ENCODE assay signal across 8 mouse cellular contexts in genomic region chr2:127363282-127363652, GRCm38 (mm10). TPM values are rescaled to one million over a fixed set of nuclear protein-coding genes. Genes with fewer than 3 reads are reported as not detected.
DNase-seq lines count a peak whose midpoint lies in the region; ATAC-seq and TF ChIP-seq lines count a peak whose summit lies in the region.

No protein-coding gene starts in this region.

- no peak for ATAC-seq in forebrain, postnatal 0 days
- peak; percentile 23 for ATAC-seq in liver, embryonic 16.5 days (ENCODE audit: low read depth)

- H3K4me2 ChIP-seq in forebrain, postnatal 0 days (ENCODE audit: low read depth), result peak overlapping the region; percentile 71
- peak overlapping the region; percentile 92 for H3K4me2 ChIP-seq in liver, embryonic 16.5 days (ENCODE audit: low read depth, low read length)

- peak overlapping the region; percentile 69 for H3K27ac ChIP-seq in gastrocnemius, adult 2 months
- no peak overlapping the region for H3K27ac ChIP-seq in forebrain, postnatal 0 days (ENCODE audit: low read depth, low read length)
- H3K27ac ChIP-seq in liver, embryonic 16.5 days (ENCODE audit: low read length), result peak overlapping the region; percentile 64

- TF ChIP-seq CTCF in gastrocnemius, adult 2 months (IDR thresholded peaks at IDR 0.05), result no peak
- TF ChIP-seq CTCF in forebrain, postnatal 0 days (IDR thresholded peaks at IDR 0.05; ENCODE audit: low read depth), result no peak

- intact Hi-C loops in gastrocnemius, adult 2 months (cut with DNase I), result loop anchor here (2.0 kb wide), 2 partner anchors 68 to 90 kb away; no protein-coding TSS in a partner anchor

- H3K9me3 ChIP-seq in forebrain, postnatal 0 days (ENCODE audit: low read length), result no peaks in the 10 kb centered on the region
- no peaks in the 10 kb centered on the region for H3K9me3 ChIP-seq in liver, embryonic 16.5 days (replicated peaks; ENCODE audit: control insufficient read depth, low read length)

- H3K4me3 ChIP-seq in gastrocnemius, adult 2 months, result peak overlapping the region; percentile 66
- peak overlapping the region; percentile 41 for H3K4me3 ChIP-seq in forebrain, postnatal 0 days (ENCODE audit: low read depth, low read length)
- peak overlapping the region; percentile 77 for H3K4me3 ChIP-seq in liver, embryonic 16.5 days (ENCODE audit: low read depth, low read length)

- H3K4me1 ChIP-seq in forebrain, postnatal 0 days (ENCODE audit: insufficient read depth), result no peaks in the 10 kb centered on the region
- peaks cover 39% of the 10 kb centered on the region for H3K4me1 ChIP-seq in liver, embryonic 16.5 days (ENCODE audit: control insufficient read depth, low read depth, low read length)

- WGBS in forebrain, postnatal 0 days, result 4% methylated on average over 28 of the region's 28 CpGs
- WGBS in liver, embryonic 16.5 days (ENCODE audit: insufficient replicate concordance), result 1% methylated on average over 28 of the region's 28 CpGs

- DNase-seq in gastrocnemius, adult 2 months, result no peak
- no peak for DNase-seq in gastrocnemius, adult 8-10 months (ENCODE audit: low spot score in 2 of 2)
- peak; percentile 17 to 30 for DNase-seq in B cell, adult 2 months
- DNase-seq in forebrain, postnatal 0 days, result no peak
- no peak for DNase-seq in thymus, postnatal 10 days (ENCODE audit: low spot score in 2 of 2)
- DNase-seq in thymus, postnatal 14 days, result no peak
- DNase-seq in cerebellum, postnatal 25 days, result no peak

- H3K27me3 ChIP-seq in forebrain, postnatal 0 days (ENCODE audit: insufficient read depth, low read length), result peaks cover 35% of the 10 kb centered on the region
- H3K27me3 ChIP-seq in liver, embryonic 16.5 days (ENCODE audit: control insufficient read depth, insufficient read depth, low read depth, low read length), result peaks cover 52% of the 10 kb centered on the region

- no peaks in the 10 kb centered on the region for H3K36me3 ChIP-seq in forebrain, postnatal 0 days (ENCODE audit: insufficient read depth)
- H3K36me3 ChIP-seq in liver, embryonic 16.5 days (ENCODE audit: control insufficient read depth, insufficient read depth), result no peaks in the 10 kb centered on the region

- H3K9ac ChIP-seq in forebrain, postnatal 0 days, result no peak overlapping the region
- H3K9ac ChIP-seq in liver, embryonic 16.5 days (ENCODE audit: low read depth, low read length), result peak overlapping the region; percentile 77

RNA-seq across cellular contexts. Expression of gene Adra2b, which starts 0.3 kb away (rescaled TPM):
- under 1 TPM; 0.39 to 0.69 TPM for total RNA-seq in gastrocnemius, adult 2 months (2021)
- total RNA-seq in gastrocnemius, adult 8-10 months (2022), result under 1 TPM; 0.41 to 0.83 (median 0.50) TPM
- total RNA-seq in forebrain, postnatal 0 days (2014; rRNA removed), result 0.46 and 0.67 TPM in 2 replicates
- 0.38 and 0.80 TPM in 2 replicates for polyA plus RNA-seq in forebrain, postnatal 0 days (2015; fragmentation: Nextera tagmentation; extraction: Ambion mirVana)
- 16.7 and 19.2 TPM in 2 replicates for polyA plus RNA-seq in liver, embryonic 16.5 days (2015; fragmentation: Nextera tagmentation; extraction: Ambion mirVana)

RNA-seq across cellular contexts. Expression of gene Astl, which starts 24.8 kb away (rescaled TPM):
- under 1 TPM in 1 of 2 experiments, not detected in 1; 0.25 TPM for total RNA-seq in gastrocnemius, adult 2 months (2021)
- total RNA-seq in gastrocnemius, adult 8-10 months (2022), result not detected
- total RNA-seq in forebrain, postnatal 0 days (2014; rRNA removed), result not detected in 2 replicates
- not detected in 2 replicates for polyA plus RNA-seq in forebrain, postnatal 0 days (2015; fragmentation: Nextera tagmentation; extraction: Ambion mirVana)
- polyA plus RNA-seq in liver, embryonic 16.5 days (2015; fragmentation: Nextera tagmentation; extraction: Ambion mirVana), result not detected in 2 replicates

RNA-seq across cellular contexts. Expression of gene Dusp2, which starts 27.3 kb away (rescaled TPM):
- 1 to 10 TPM in 1 of 2 experiments, under 1 TPM in 1; 0.59 to 1.2 TPM for total RNA-seq in gastrocnemius, adult 2 months (2021)
- total RNA-seq in gastrocnemius, adult 8-10 months (2022), result 1 to 10 TPM in 3 of 4 experiments, under 1 TPM in 1; 0.44 to 1.4 (median 1.1) TPM
- 10.0 and 13.9 TPM in 2 replicates for total RNA-seq in forebrain, postnatal 0 days (2014; rRNA removed)
- 19.1 and 20.2 TPM in 2 replicates for polyA plus RNA-seq in forebrain, postnatal 0 days (2015; fragmentation: Nextera tagmentation; extraction: Ambion mirVana)
- 1.8 and 2.2 TPM in 2 replicates for polyA plus RNA-seq in liver, embryonic 16.5 days (2015; fragmentation: Nextera tagmentation; extraction: Ambion mirVana)

Comparison
In these comparisons a context has a peak if more than half of its experiments do, and no peak if none do; other contexts are left out.
1. DNase-seq: peak in B cell, adult 2 months (2 of 2); none in gastrocnemius, adult 2 months (single experiment), gastrocnemius, adult 8-10 months (0 of 2), forebrain, postnatal 0 days (single experiment), thymus, postnatal 10 days (0 of 2), thymus, postnatal 14 days (single experiment) and cerebellum, postnatal 25 days (0 of 2).
2. Peak in every context shown above with its lines, with median percentiles within 50 percentile points of each other: H3K4me3 ChIP-seq.